Mouse (Mus musculus) right cerebral cortex, adult 2 months (tissue): ENCODE data around the gene Igsf3.
A peak's percentile ranks its signal among the peaks of the same experiment; 100 is the strongest.

Experiments used
- DNase-seq, 2 experiments: peaks; one replicate each; pipeline ENCODE4 v3.0.0; 2021 to 2022; ENCODE audit warnings: low spot score in 2 of 2

Igsf3 gene

GRCm38 (mm10) chr3:101502086-101502760 is 125.3 kb downstream of the Igsf3 start:
- DNase-seq, result no peak

GRCm38 (mm10) chr3:101506179-101506578 is 129.3 kb downstream of the Igsf3 start:
- DNase-seq, result peak; percentile 86 to 87

GRCm38 (mm10) chr3:101506970-101507702 is 130.3 kb downstream of the Igsf3 start:
- DNase-seq, result no peak

GRCm38 (mm10) chr3:101507766-101508165 is 130.9 kb downstream of the Igsf3 start:
- DNase-seq, result no peak

GRCm38 (mm10) chr3:101509707-101510544 is 133.0 kb downstream of the Igsf3 start:
- no peak for DNase-seq

- DNase-seq, result no peak
Measured at GRCm38 (mm10) chr3:101510632-101511031, 133.7 kb downstream of the Igsf3 start.
